Mouse (Mus musculus) limb, embryonic 12.5 days (tissue): ENCODE results near the gene Mgat4a. TPM values are rescaled to one million over a fixed set of nuclear protein-coding genes. Genes with fewer than 3 reads are reported as not detected.

Source experiments
- ATAC-seq: fragments of 200-750 bp; cut with Nextera tagmentation; 2 replicates; pipeline ENCODE4 v1.8.0; 2017; ENCODE audit warnings: low read depth, moderate TSS enrichment; ENCODE audit not compliant: insufficient number of reproducible peaks, insufficient read depth, low FRiP score, low TSS enrichment
- H3K27ac ChIP-seq: fragments of 300-500 bp; sonication (generic); 2 replicates; pipeline ENCODE4 v1.5.1; 2016; ENCODE audit warnings: mild to moderate bottlenecking, moderate library complexity
- H3K27me3 ChIP-seq: fragments of 300-500 bp; sonication (generic); 2 replicates; pipeline ENCODE4 v1.6.1; 2016; ENCODE audit warnings: mild to moderate bottlenecking, moderate library complexity
- H3K36me3 ChIP-seq: fragments of 300-500 bp; sonication (generic); 2 replicates; pipeline ENCODE4 v1.6.1; 2016; ENCODE audit warnings: mild to moderate bottlenecking, moderate library complexity
- H3K4me1 ChIP-seq: fragments of 300-500 bp; sonication (generic); replicated peaks from 2 replicates; pipeline ENCODE4 v1.6.1; 2016
- H3K4me2 ChIP-seq: fragments of 300-500 bp; sonication (generic); 2 replicates; pipeline ENCODE4 v1.6.1; 2016; ENCODE audit warnings: mild to moderate bottlenecking, moderate library complexity
- H3K4me3 ChIP-seq: fragments of 300-500 bp; sonication (generic); replicated peaks from 2 replicates; pipeline ENCODE4 v1.5.1; 2016; ENCODE audit warnings: mild to moderate bottlenecking
- H3K9ac ChIP-seq: fragments of 300-500 bp; sonication (generic); replicated peaks from 2 replicates; pipeline ENCODE4 v1.6.1; 2016; ENCODE audit warnings: mild to moderate bottlenecking, moderate library complexity
- H3K9me3 ChIP-seq: fragments of 300-500 bp; sonication (generic); 2 replicates; pipeline ENCODE4 v1.6.1; 2016; ENCODE audit warnings: mild to moderate bottlenecking, moderate library complexity
- WGBS: fragments of 180-500 bp; shearing (Covaris S2); methylation state at CpG from one replicate; pipeline ENCODE4 v1.1.7; 2016; 5-methylcytosine and 5-hydroxymethylcytosine counted together
- polyA plus RNA-seq: library from polyadenylated mRNA; unstranded; fragments of >200 nt; fragmentation: Nextera tagmentation; extraction: Ambion mirVana; gene quantifications from 2 replicates; pipeline ENCODE4 v1.2.1, GENCODE M21; 2016

Gene Mgat4a
- polyA plus RNA-seq, 1 experiment from 2014 or later = 3.7 TPM

DNA sequence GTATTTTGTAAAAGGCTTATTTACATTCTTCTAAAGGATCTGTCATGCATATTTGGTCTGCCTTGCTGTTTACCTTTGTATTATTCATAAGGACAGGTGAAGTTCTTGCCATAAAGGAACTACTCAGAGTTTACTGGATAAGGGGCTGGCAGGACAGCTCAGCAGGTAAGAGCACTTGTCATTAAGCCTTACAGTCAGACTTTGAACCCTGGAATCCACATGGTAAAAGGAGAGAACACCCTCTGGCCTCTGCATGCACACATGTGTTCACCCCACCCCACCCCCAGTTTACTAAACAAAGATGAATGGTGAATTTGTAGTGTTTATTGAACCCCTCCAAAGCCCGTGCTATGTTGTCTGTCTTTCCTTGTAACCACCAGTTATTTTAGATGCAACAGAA is 125.4 kb downstream of the Mgat4a start:
- Histone ChIP-seq H3K4me2 (no peak overlapping the region), H3K27me3 (no peaks in the 10 kb centered on the region), H3K4me1 (no peaks in the 10 kb centered on the region), H3K9me3 (no peaks in the 10 kb centered on the region), H3K36me3 (peaks cover 25% of the 10 kb centered on the region), H3K9ac (no peak overlapping the region), H3K4me3 (no peak overlapping the region), H3K27ac (no peak overlapping the region)
- no peak for ATAC-seq
- 91% methylated on average over 1 of the region's 1 CpGs for WGBS

GRCm38 (mm10) chr1:37409647-37410046 is 131.2 kb downstream of the Mgat4a start:
- Histone ChIP-seq H3K27me3 (no peaks in the 10 kb centered on the region), H3K36me3 (no peaks in the 10 kb centered on the region), H3K4me1 (peaks cover 3% of the 10 kb centered on the region; the same call in 1 of the 2 replicates), H3K9me3 (no peaks in the 10 kb centered on the region), H3K4me2 (no peak overlapping the region), H3K9ac (no peak overlapping the region), H3K4me3 (no peak overlapping the region), H3K27ac (no peak overlapping the region)
- no peak for ATAC-seq

DNA sequence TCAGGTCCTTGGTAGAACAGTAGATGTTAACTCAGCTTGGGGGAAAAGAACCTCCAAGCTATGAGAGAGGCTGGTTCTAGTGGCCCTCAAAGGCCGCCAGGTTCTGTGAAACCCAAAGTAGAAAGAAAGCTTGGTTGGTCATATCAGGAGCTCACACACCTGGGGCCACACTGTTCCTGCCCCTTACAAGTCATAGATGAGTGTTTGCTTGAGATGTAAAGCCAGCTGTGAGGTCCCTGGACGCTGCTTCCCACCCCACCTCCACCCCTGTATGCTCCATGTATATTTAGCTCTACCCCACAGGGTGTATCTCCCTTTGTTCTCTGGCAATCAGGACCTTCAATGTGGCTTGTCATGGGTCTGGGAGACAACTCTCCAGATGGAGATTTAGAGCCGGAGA is 132.1 kb downstream of the Mgat4a start:
- no peak overlapping the region for H3K4me3 ChIP-seq
- H3K36me3 ChIP-seq = no peaks in the 10 kb centered on the region
- H3K9ac ChIP-seq = no peak overlapping the region
- H3K9me3 ChIP-seq = no peaks in the 10 kb centered on the region
- H3K4me2 ChIP-seq = no peak overlapping the region
- peaks cover 3% of the 10 kb centered on the region; the same call in 1 of the 2 replicates for H3K4me1 ChIP-seq
- WGBS = 71% methylated on average over 3 of the region's 3 CpGs
- H3K27me3 ChIP-seq = no peaks in the 10 kb centered on the region
- no peak for ATAC-seq
- H3K27ac ChIP-seq = no peak overlapping the region

DNA sequence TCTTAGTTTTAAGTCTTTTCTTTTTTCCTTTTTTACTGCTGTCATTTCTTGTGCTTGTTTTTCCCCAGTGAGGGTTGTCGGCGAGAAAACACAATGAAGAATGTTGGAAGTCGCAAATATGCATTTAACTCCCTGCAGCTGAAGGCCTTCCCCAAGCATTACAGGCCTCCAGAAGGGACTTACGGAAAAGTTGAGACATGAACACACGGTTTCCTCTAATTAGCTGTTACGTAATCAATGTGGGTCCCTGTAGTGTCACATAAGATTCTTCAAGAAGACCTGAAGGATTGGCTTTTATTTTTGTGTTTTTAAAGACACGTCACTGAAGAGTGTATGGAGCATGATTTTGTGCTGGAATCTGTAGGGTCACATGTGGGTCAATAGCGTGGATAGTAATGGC is 132.8 kb downstream of the Mgat4a start:
- no peak overlapping the region for H3K27ac ChIP-seq
- H3K27me3 ChIP-seq = no peaks in the 10 kb centered on the region
- H3K9me3 ChIP-seq = no peaks in the 10 kb centered on the region
- no peak for ATAC-seq
- peaks cover 3% of the 10 kb centered on the region; the same call in 1 of the 2 replicates for H3K4me1 ChIP-seq
- no peaks in the 10 kb centered on the region for H3K36me3 ChIP-seq
- H3K9ac ChIP-seq = no peak overlapping the region
- WGBS = 75% methylated on average over 8 of the region's 8 CpGs
- H3K4me2 ChIP-seq = no peak overlapping the region
- H3K4me3 ChIP-seq = no peak overlapping the region

DNA sequence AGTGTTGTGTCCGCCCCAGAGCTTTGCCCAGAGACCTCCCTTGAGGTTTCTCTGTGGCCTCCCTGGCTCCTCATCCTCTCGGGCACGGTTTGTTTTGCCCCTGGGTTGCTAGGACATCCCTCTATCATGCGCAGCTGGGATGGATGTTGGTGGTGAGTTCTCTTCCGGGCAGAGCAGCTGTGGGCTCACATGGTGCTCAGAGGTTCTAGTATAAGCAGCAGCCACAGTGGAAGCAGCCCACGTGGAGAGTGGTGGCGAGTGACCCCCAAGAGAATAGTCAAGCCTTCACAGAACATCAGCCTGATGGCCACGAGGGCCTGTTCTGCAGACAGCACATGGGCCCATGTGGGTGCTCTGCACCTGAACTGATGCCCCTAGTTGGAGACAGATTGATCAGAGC is 133.6 kb downstream of the Mgat4a start:
- WGBS = 79% methylated on average over 8 of the region's 8 CpGs
- H3K9me3 ChIP-seq = no peaks in the 10 kb centered on the region
- no peak for ATAC-seq
- H3K4me3 ChIP-seq = no peak overlapping the region
- H3K4me1 ChIP-seq = peaks cover 3% of the 10 kb centered on the region; the same call in 1 of the 2 replicates
- peaks cover 2% of the 10 kb centered on the region; the same call in 1 of the 2 replicates for H3K36me3 ChIP-seq
- H3K4me2 ChIP-seq = no peak overlapping the region
- H3K27me3 ChIP-seq = no peaks in the 10 kb centered on the region
- H3K27ac ChIP-seq = no peak overlapping the region
- H3K9ac ChIP-seq = no peak overlapping the region

DNA sequence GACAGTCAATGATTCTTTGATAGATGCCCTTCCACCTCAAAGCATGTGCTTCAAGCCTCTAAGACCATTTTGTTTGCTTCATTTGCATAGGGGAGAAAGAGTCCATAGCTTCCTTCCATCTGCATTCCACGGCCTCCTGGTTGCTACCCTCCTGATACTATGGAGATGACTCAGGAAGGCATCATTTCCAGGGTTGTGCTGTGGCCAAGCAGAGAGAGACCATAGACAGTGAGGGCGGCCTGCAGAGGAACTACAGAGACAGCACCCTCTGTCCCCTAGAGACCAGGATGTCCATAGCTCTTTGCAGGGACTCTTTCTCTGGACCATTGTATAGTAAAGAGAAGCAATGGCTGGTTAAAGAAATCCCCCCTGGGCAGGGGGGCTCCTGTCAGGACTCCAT is 135.7 kb downstream of the Mgat4a start:
- H3K4me2 ChIP-seq = no peak overlapping the region
- H3K9ac ChIP-seq = no peak overlapping the region
- ATAC-seq = no peak
- 82% methylated on average over 2 of the region's 2 CpGs for WGBS
- H3K27me3 ChIP-seq = no peaks in the 10 kb centered on the region
- peaks cover 9% of the 10 kb centered on the region; the same call in 1 of the 2 replicates for H3K36me3 ChIP-seq
- H3K4me3 ChIP-seq = no peak overlapping the region
- peaks cover 3% of the 10 kb centered on the region; the same call in 1 of the 2 replicates for H3K4me1 ChIP-seq
- H3K9me3 ChIP-seq = no peaks in the 10 kb centered on the region
- H3K27ac ChIP-seq = no peak overlapping the region

GRCm38 (mm10) chr1:37401687-37402086 is 139.1 kb downstream of the Mgat4a start:
- H3K4me2 ChIP-seq = no peak overlapping the region
- ATAC-seq = no peak
- peaks cover 10% of the 10 kb centered on the region for H3K4me1 ChIP-seq
- no peak overlapping the region for H3K27ac ChIP-seq
- no peak overlapping the region for H3K9ac ChIP-seq
- H3K9me3 ChIP-seq = no peaks in the 10 kb centered on the region
- WGBS = 60% methylated on average over 4 of the region's 4 CpGs
- no peaks in the 10 kb centered on the region for H3K27me3 ChIP-seq
- no peak overlapping the region for H3K4me3 ChIP-seq
- peaks cover 17% of the 10 kb centered on the region; the same call in 1 of the 2 replicates for H3K36me3 ChIP-seq

- no peak for ATAC-seq
Measured at GRCm38 (mm10) chr1:37399734-37400133, 141.1 kb downstream of the Mgat4a start.

DNA sequence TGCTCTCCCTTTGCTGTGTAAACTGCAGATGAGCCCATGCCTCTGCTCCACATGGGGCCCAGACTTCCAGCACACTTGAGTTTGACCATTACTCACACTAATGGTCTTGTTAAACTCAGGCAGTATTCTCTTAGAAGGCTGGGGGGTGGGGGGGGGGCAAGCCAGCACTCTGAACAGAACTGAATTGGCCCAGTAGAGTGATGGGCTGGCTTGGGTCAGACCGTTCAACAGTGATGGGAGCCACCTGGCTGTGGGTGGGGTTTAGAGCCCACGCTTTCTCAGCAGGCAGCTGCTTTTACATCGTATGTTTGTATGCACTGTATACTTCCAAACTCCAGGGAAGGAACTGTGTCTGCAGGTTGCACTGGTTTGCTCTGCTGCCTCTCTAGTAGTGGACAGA is 141.9 kb downstream of the Mgat4a start:
- Histone ChIP-seq H3K9me3 (no peaks in the 10 kb centered on the region), H3K9ac (no peak overlapping the region), H3K27ac (no peak overlapping the region), H3K36me3 (peaks cover 29% of the 10 kb centered on the region; the same call in 1 of the 2 replicates), H3K4me1 (peaks cover 10% of the 10 kb centered on the region), H3K4me2 (no peak overlapping the region), H3K27me3 (no peaks in the 10 kb centered on the region), H3K4me3 (no peak overlapping the region)
- ATAC-seq = no peak
- 24% methylated on average over 3 of the region's 3 CpGs for WGBS

More at GRCm38 (mm10) chr1:37399734-37400133, 141.1 kb downstream of the Mgat4a start:
- Histone ChIP-seq H3K27me3 (no peaks in the 10 kb centered on the region), H3K4me2 (no peak overlapping the region), H3K9ac (no peak overlapping the region), H3K4me1 (peaks cover 10% of the 10 kb centered on the region), H3K9me3 (no peaks in the 10 kb centered on the region), H3K36me3 (peaks cover 27% of the 10 kb centered on the region; the same call in 1 of the 2 replicates), H3K4me3 (no peak overlapping the region), H3K27ac (no peak overlapping the region)
- WGBS = 65% methylated on average over 8 of the region's 8 CpGs

DNA sequence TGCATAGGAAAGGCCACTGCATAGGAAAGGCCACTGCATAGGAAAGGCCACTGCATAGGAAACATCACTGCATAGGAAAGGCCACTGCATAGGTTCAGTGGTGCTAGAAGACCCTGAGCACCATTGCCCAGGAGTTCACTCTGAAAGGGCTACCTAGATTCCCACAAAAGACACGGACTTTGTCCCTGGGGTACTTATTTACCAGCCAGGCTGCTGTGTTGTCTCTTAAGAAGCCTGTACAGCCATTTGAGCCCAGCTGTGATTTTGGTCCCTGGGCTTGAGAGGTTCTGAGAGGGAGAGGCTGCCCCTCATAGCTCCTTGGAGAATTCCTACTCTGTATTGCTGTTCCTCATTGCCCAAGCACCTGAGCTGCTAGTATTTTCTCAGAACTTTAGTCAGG is 144.3 kb downstream of the Mgat4a start:
- Histone ChIP-seq H3K36me3 (peaks cover 38% of the 10 kb centered on the region; the same call in 1 of the 2 replicates), H3K9ac (no peak overlapping the region), H3K4me3 (no peak overlapping the region), H3K4me1 (peaks cover 10% of the 10 kb centered on the region), H3K9me3 (no peaks in the 10 kb centered on the region), H3K27me3 (no peaks in the 10 kb centered on the region), H3K27ac (no peak overlapping the region), H3K4me2 (no peak overlapping the region)
- WGBS = 71% methylated on average over 1 of the region's 1 CpGs
- ATAC-seq = no peak

DNA sequence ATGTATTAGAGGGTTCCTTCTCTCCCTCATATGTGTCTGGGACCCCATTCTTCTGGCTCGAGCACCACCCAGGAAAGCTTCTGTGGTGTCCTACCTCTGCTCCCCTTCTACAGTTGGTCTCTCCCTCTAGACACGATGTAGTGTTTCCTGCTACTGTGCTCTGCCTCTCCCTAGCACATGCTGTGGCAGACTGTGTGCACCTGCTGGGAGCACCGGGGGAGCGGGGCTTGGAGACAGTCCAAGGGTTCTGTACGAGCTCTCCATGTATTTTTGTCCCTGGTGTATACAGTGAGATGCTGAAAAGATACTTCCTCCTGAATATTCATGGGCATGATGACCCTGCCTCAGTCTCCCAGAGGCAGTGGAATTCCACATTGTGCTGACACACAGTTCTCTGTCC is 147.6 kb downstream of the Mgat4a start:
- no peaks in the 10 kb centered on the region for H3K4me1 ChIP-seq
- no peaks in the 10 kb centered on the region for H3K27me3 ChIP-seq
- no peak overlapping the region for H3K4me3 ChIP-seq
- H3K36me3 ChIP-seq = peaks cover 48% of the 10 kb centered on the region
- no peak overlapping the region for H3K27ac ChIP-seq
- no peak overlapping the region for H3K4me2 ChIP-seq
- WGBS = 90% methylated on average over 5 of the region's 5 CpGs
- no peak for ATAC-seq
- no peak overlapping the region for H3K9ac ChIP-seq
- H3K9me3 ChIP-seq = no peaks in the 10 kb centered on the region
